Mouse (Mus musculus): ENCODE measurements around the gene Rgs16.

DNA sequence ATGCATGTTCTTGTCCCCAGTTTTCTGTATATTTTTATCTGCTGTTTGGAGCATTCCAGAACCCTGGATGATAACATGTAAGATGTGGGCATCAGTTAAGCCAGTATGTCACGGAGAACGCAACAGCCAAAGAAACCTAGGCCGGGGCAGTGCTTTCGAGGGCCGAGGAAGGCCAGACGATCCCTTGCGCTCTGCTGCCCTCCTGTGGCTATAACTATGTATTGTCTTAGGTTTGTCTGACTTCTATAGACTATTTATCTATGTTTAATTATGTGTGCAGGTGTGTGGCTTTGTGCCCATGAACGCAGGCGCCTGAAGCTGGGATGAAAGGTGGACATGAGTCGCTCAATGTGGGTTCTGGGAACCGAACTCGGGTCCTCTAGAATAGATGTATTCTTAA, 6.6 kb downstream of the Rgs16 start:
- TF ChIP-seq CTCF (IDR thresholded peaks at IDR 0.05; ENCODE audit: borderline replicate concordance, control insufficient read depth, extremely low read depth, insufficient read depth, low read length, poor library complexity) = peak; percentile 75
- no peak for TF ChIP-seq POLR2A (IDR thresholded peaks at IDR 0.05; ENCODE audit: control insufficient read depth, extremely low read depth, insufficient read depth, low read length, poor library complexity)
